Mouse (Mus musculus): ENCODE results near the gene Itih5. TPM values are rescaled to one million over a fixed set of nuclear protein-coding genes. Genes with fewer than 3 reads are reported as not detected.

Itih5 gene
- total and polyA plus RNA-seq, 3 experiments, result not detected

- no peaks in the 10 kb centered on the region for H3K36me3 ChIP-seq (ENCODE audit: control insufficient read depth in 1 of 2, insufficient read depth in 2 of 2, low read length in 2 of 2)
- no peaks in the 10 kb centered on the region for H3K9me3 ChIP-seq (replicated peaks; ENCODE audit: insufficient read depth, low read length)
- peaks cover 0 to 3% of the 10 kb centered on the region in 2 experiments; a peak in 3 of 4 replicates for H3K27me3 ChIP-seq (ENCODE audit: control insufficient read depth in 1 of 2, insufficient read depth in 2 of 2, low read length in 2 of 2)
- no peak overlapping the region for H3K4me3 ChIP-seq (ENCODE audit: control insufficient read depth in 1 of 2, insufficient read depth in 1 of 2, low read depth in 2 of 2, low read length in 2 of 2)
- H3K27ac ChIP-seq (ENCODE audit: control insufficient read depth, low read depth, low read length), result no peak overlapping the region
- no peak for DNase-seq (ENCODE audit: low read depth, low spot score)
- H3K79me2 ChIP-seq (ENCODE audit: control insufficient read depth, insufficient read depth, low read length, poor library complexity), result no peaks in the 10 kb centered on the region
- H3K9ac ChIP-seq (ENCODE audit: control insufficient read depth, low read depth, low read length, poor library complexity, severe bottlenecking), result no peak overlapping the region
- TF ChIP-seq HCFC1 (IDR thresholded peaks at IDR 0.05; ENCODE audit: low read depth, low read length) (no peak), POLR2AphosphoS2 (IDR thresholded peaks at IDR 0.05; ENCODE audit: low read length) (no peak), MEF2A (IDR thresholded peaks at IDR 0.05; ENCODE audit: extremely low read depth, insufficient replicate concordance, low read depth, low read length, poor library complexity, severe bottlenecking) (no peak), TCF12 (IDR thresholded peaks at IDR 0.05; ENCODE audit: low read depth, low read length) (no peak), RAD21 (IDR thresholded peaks at IDR 0.05; ENCODE audit: low read depth, low read length) (no peak), ZNF384 (IDR thresholded peaks at IDR 0.05; ENCODE audit: low read depth, low read length) (no peak)
- H3K4me1 ChIP-seq (ENCODE audit: control insufficient read depth in 1 of 2, insufficient read depth in 2 of 2, low read length in 2 of 2), result no peaks in the 10 kb centered on the region
These were observed 31.5 kb upstream of the Itih5 start for GRCm38 (mm10) chr2:10121826-10122225.

- H3K9ac ChIP-seq (ENCODE audit: control insufficient read depth, low read depth, low read length, poor library complexity, severe bottlenecking), result no peak overlapping the region
- H3K36me3 ChIP-seq (ENCODE audit: control insufficient read depth in 1 of 2, insufficient read depth in 2 of 2, low read length in 2 of 2), result no peaks in the 10 kb centered on the region
- TF ChIP-seq UBTF (IDR thresholded peaks at IDR 0.05; ENCODE audit: borderline replicate concordance, insufficient read depth, low read depth, low read length), result no peak
- no peak for TF ChIP-seq CTCF (IDR thresholded peaks at IDR 0.05 in 2 of 3, conservative IDR thresholded peaks at IDR 0.05 in 1 of 3; ENCODE audit: control insufficient read depth in 1 of 3, insufficient read depth in 1 of 3, low read depth in 2 of 3, low read length in 3 of 3, poor library complexity in 1 of 3, severe bottlenecking in 1 of 3)
- no peak for TF ChIP-seq MAX (IDR thresholded peaks at IDR 0.05; ENCODE audit: low read length)
- TF ChIP-seq HCFC1 (IDR thresholded peaks at IDR 0.05; ENCODE audit: low read depth, low read length), result no peak
- TF ChIP-seq GATA1 (IDR thresholded peaks at IDR 0.05; ENCODE audit: low read depth, low read length), result no peak
- TF ChIP-seq USF2 (IDR thresholded peaks at IDR 0.05; ENCODE audit: borderline replicate concordance in 1 of 2, insufficient read depth in 1 of 2, low read depth in 1 of 2, low read length in 2 of 2), result no peak
- TF ChIP-seq MYC (IDR thresholded peaks at IDR 0.05; ENCODE audit: low read depth, low read length), result no peak
- no peak for TF ChIP-seq CHD2 (IDR thresholded peaks at IDR 0.05; ENCODE audit: low read length)
- no peak for TF ChIP-seq TBP (IDR thresholded peaks at IDR 0.05; ENCODE audit: low read depth, low read length)
- no peak for TF ChIP-seq TAL1 (IDR thresholded peaks at IDR 0.05; ENCODE audit: low read length)
- no peak for TF ChIP-seq JUND (IDR thresholded peaks at IDR 0.05; ENCODE audit: low read depth, low read length)
- TF ChIP-seq MXI1 (IDR thresholded peaks at IDR 0.05; ENCODE audit: low read depth, low read length), result no peak
- no peak for TF ChIP-seq TCF12 (IDR thresholded peaks at IDR 0.05; ENCODE audit: low read depth, low read length)
- TF ChIP-seq ZC3H11A (IDR thresholded peaks at IDR 0.05; ENCODE audit: low read depth, low read length), result no peak
- no peak for TF ChIP-seq USF1 (IDR thresholded peaks at IDR 0.05; ENCODE audit: low read depth, low read length)
- no peak for TF ChIP-seq ZNF384 (IDR thresholded peaks at IDR 0.05; ENCODE audit: low read depth, low read length)
- TF ChIP-seq CHD1 (IDR thresholded peaks at IDR 0.05; ENCODE audit: low read depth, low read length), result no peak
- no peak for TF ChIP-seq E2F4 (IDR thresholded peaks at IDR 0.05; ENCODE audit: borderline replicate concordance, low read depth, low read length)
- TF ChIP-seq ZMIZ1 (IDR thresholded peaks at IDR 0.05; ENCODE audit: low read depth, low read length), result no peak
- no peak overlapping the region for H3K4me3 ChIP-seq (ENCODE audit: control insufficient read depth in 1 of 2, insufficient read depth in 1 of 2, low read depth in 2 of 2, low read length in 2 of 2)
- DNase-seq (ENCODE audit: low read depth, low spot score), result no peak
- no peaks in the 10 kb centered on the region for H3K4me1 ChIP-seq (ENCODE audit: control insufficient read depth in 1 of 2, insufficient read depth in 2 of 2, low read length in 2 of 2)
- H3K79me2 ChIP-seq (ENCODE audit: control insufficient read depth, insufficient read depth, low read length, poor library complexity), result no peaks in the 10 kb centered on the region
- no peaks in the 10 kb centered on the region for H3K9me3 ChIP-seq (replicated peaks; ENCODE audit: insufficient read depth, low read length)
- H3K27me3 ChIP-seq (ENCODE audit: control insufficient read depth in 1 of 2, insufficient read depth in 2 of 2, low read length in 2 of 2), result no peaks in the 10 kb centered on the region; a peak in 1 of 4 replicates
- H3K27ac ChIP-seq (ENCODE audit: control insufficient read depth, low read depth, low read length), result no peak overlapping the region
These were observed 27.2 kb upstream of the Itih5 start for GRCm38 (mm10) chr2:10126122-10126521.
